In the genomic region with DNA sequence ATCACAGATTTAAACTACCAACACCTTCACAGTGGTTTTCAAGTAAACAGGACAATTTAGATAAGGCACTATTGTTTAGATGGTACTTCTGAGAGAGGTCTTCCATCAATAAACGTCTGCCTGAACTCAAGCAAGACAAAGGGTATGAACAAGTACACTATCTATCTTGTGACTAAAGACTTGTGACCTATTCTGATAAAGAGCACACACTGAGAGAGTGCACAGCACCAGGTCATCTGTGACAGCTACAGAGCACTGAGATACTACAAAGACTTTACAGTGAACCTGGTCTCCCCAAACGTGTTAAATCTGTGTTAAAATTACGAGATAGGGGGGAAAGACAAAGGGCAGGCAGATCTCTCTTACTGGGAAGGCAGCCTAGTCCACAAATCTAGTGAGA, we compare ENCODE assay signal across 33 mouse cellular contexts.
"Had no signal": no experiment of that assay in that cellular context is flagged by ENCODE, and none has a peak within 500 bp of the region (broad histone marks: within the 10 kb centered on the region; RNA-seq: fewer than 3 reads in every experiment).

No protein-coding gene starts in this region.

- H3K4me2 ChIP-seq: heart, embryonic 11.5 days; heart, embryonic 12.5 days; heart, embryonic 13.5 days; heart, embryonic 15.5 days; hindbrain, embryonic 12.5 days; hindbrain, embryonic 13.5 days; hindbrain, embryonic 14.5 days; hindbrain, embryonic 15.5 days; kidney, embryonic 15.5 days had no signal

- H3K4me3 ChIP-seq: heart, embryonic 10.5 days; heart, embryonic 12.5 days; heart, embryonic 13.5 days; heart, embryonic 15.5 days; hindbrain, embryonic 10.5 days; hindbrain, embryonic 12.5 days; hindbrain, embryonic 13.5 days; hindbrain, embryonic 15.5 days; kidney, embryonic 15.5 days; layer of hippocampus, adult 2 months; left cerebral cortex, adult 2 months had no signal

- H3K27me3 ChIP-seq: heart, embryonic 12.5 days; heart, embryonic 13.5 days; heart, embryonic 15.5 days; hindbrain, embryonic 12.5 days; hindbrain, embryonic 13.5 days; hindbrain, embryonic 15.5 days; kidney, embryonic 15.5 days had no signal

- H3K9ac ChIP-seq: heart, embryonic 12.5 days; heart, embryonic 13.5 days; heart, embryonic 15.5 days; hindbrain, embryonic 12.5 days; hindbrain, embryonic 13.5 days; hindbrain, embryonic 14.5 days; hindbrain, embryonic 15.5 days; kidney, embryonic 15.5 days had no signal

- DNase-seq: heart, postnatal 10 days; heart, postnatal 14 days; heart, postnatal 36 days; heart, postnatal 4 days; kidney, adult 11 months; kidney, adult 18-20 months; kidney, adult 2 months; kidney, adult 8-10 months; kidney, adult 9 months; kidney, postnatal 10 days; kidney, postnatal 14 days; kidney, postnatal 25 days; kidney, postnatal 36 days; kidney, postnatal 4 days; layer of hippocampus, adult 9-11 months; layer of hippocampus, postnatal 36 days had no signal

- ATAC-seq: hindbrain, embryonic 16.5 days; hindbrain, postnatal 0 days; inflammation-experienced regulatory T-cells, adult 6 months had no signal

- H3K27ac ChIP-seq: heart, embryonic 10.5 days; heart, embryonic 13.5 days; heart, embryonic 15.5 days; hindbrain, embryonic 10.5 days; hindbrain, embryonic 12.5 days; hindbrain, embryonic 13.5 days; hindbrain, embryonic 14.5 days; hindbrain, embryonic 15.5 days; hindbrain, postnatal 0 days; kidney, embryonic 15.5 days; kidney, postnatal 0 days; layer of hippocampus, adult 2 months; left cerebral cortex, adult 2 months had no signal

- H3K9me3 ChIP-seq: heart, embryonic 10.5 days; heart, embryonic 12.5 days; heart, embryonic 13.5 days; heart, embryonic 15.5 days; hindbrain, embryonic 10.5 days; hindbrain, embryonic 12.5 days; hindbrain, embryonic 13.5 days; hindbrain, embryonic 15.5 days; kidney, embryonic 15.5 days had no signal

- H3K4me1 ChIP-seq: heart, embryonic 10.5 days; heart, embryonic 12.5 days; heart, embryonic 13.5 days; heart, embryonic 15.5 days; hindbrain, embryonic 10.5 days; hindbrain, embryonic 12.5 days; hindbrain, embryonic 13.5 days; hindbrain, embryonic 15.5 days; kidney, embryonic 15.5 days had no signal
